Mouse (Mus musculus) erythroblast, adult 5-6 weeks (primary cell): Measurements from ENCODE around the gene Gnb4. TPM values are rescaled to one million over a fixed set of nuclear protein-coding genes. Genes with fewer than 3 reads are reported as not detected.

Experiments used
- ATAC-seq: replicated peaks from 2 replicates; pipeline ENCODE4 v1.8.0; 2016; ENCODE audit warnings: moderate number of reproducible peaks, mild to moderate bottlenecking, moderate TSS enrichment, inconsistent platforms; ENCODE audit not compliant: poor library complexity, low FRiP score, severe bottlenecking
- total RNA-seq, 2 experiments: library from RNA; stranded (forward) in 1 of 2; stranded (reverse) in 1 of 2; fragments of 150-400 nt in 1 of 2; fragments of 200-764, 138-1000 nt in 1 of 2; gene quantifications; 2 replicates each; pipeline versions ENCODE4 v1.2.3 to v1.2.4; 2015 to 2017; ENCODE audit warnings: low replicate concordance in 2 of 2

Gene Gnb4
- total RNA-seq, 2 experiments from 2014 or later, result 0.51 to 4.0 TPM

DNA sequence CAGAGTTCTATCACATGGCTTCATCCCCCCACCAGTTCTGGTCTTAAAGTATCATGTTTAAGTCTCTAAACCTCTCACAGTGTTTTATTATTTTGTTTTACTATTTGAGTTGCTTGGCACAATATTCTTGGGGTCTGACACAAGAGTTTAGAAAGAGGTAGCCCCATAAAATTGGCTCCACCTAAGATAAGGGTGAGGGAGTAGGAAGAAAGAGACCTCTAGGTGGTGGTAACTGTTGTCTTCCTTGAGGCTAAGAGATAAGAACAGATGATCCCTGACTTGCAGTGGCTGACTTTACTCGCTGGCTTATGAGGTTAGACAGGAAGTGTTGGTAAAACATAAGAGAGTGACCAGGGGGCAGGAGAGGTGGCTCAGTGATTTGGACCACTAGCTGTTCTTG lies 80.7 kb downstream of the Gnb4 start:
- no peak for ATAC-seq

Other genes with a start within 250 kb of the Gnb4 start
- gene Pik3ca, start 218.9 kb downstream of the Gnb4 start, total RNA-seq (2015; ENCODE audit: low replicate concordance), result 13.4 and 18.1 TPM in 2 replicates
- gene Pik3ca, start 218.9 kb downstream of the Gnb4 start, total RNA-seq (2017; ENCODE audit: low replicate concordance), result 19.8 and 34.8 TPM in 2 replicates
- not detected in 2 replicates for gene Kcnmb3, start 124.4 kb downstream of the Gnb4 start, total RNA-seq (2015; ENCODE audit: low replicate concordance)
- not detected in 2 replicates for gene Kcnmb3, start 124.4 kb downstream of the Gnb4 start, total RNA-seq (2017; ENCODE audit: low replicate concordance)
- 14.4 and 20.3 TPM in 2 replicates for gene Zfp639, start 106.3 kb downstream of the Gnb4 start, total RNA-seq (2015; ENCODE audit: low replicate concordance)
- 10.3 and 11.2 TPM in 2 replicates for gene Zfp639, start 106.3 kb downstream of the Gnb4 start, total RNA-seq (2017; ENCODE audit: low replicate concordance)
- 6.7 and 28.6 TPM in 2 replicates for gene Mfn1, start 87.1 kb downstream of the Gnb4 start, total RNA-seq (2015; ENCODE audit: low replicate concordance)
- 37.8 and 40.3 TPM in 2 replicates for gene Mfn1, start 87.1 kb downstream of the Gnb4 start, total RNA-seq (2017; ENCODE audit: low replicate concordance)
- gene Actl6a, start 89.7 kb upstream of the Gnb4 start, total RNA-seq (2015; ENCODE audit: low replicate concordance), result 24.2 and 49.2 TPM in 2 replicates
- gene Actl6a, start 89.7 kb upstream of the Gnb4 start, total RNA-seq (2017; ENCODE audit: low replicate concordance), result 21.7 and 22.0 TPM in 2 replicates
- gene Ndufb5, start 120.4 kb upstream of the Gnb4 start, total RNA-seq (2015; ENCODE audit: low replicate concordance), result 40.0 and 41.8 TPM in 2 replicates
- gene Ndufb5, start 120.4 kb upstream of the Gnb4 start, total RNA-seq (2017; ENCODE audit: low replicate concordance), result 35.4 and 35.8 TPM in 2 replicates
- 3.7 and 22.8 TPM in 2 replicates for gene Mrpl47, start 121.0 kb upstream of the Gnb4 start, total RNA-seq (2015; ENCODE audit: low replicate concordance)
- gene Mrpl47, start 121.0 kb upstream of the Gnb4 start, total RNA-seq (2017; ENCODE audit: low replicate concordance), result 3.3 and 6.0 TPM in 2 replicates
- gene Usp13, start 201.0 kb upstream of the Gnb4 start, total RNA-seq (2015; ENCODE audit: low replicate concordance), result not detected in 2 replicates
- not detected in 2 replicates for gene Usp13, start 201.0 kb upstream of the Gnb4 start, total RNA-seq (2017; ENCODE audit: low replicate concordance)